Mouse (Mus musculus) stomach, embryonic 16.5 days (tissue): Measurements from ENCODE around the gene Ldb3. TPM values are rescaled to one million over a fixed set of nuclear protein-coding genes. Genes with fewer than 3 reads are reported as not detected.
A peak's percentile ranks its signal among the peaks of the same experiment; 100 is the strongest.

Source experiments
- ATAC-seq: fragments of 200-750 bp; cut with Nextera tagmentation; 2 replicates; pipeline ENCODE4 v1.8.0; 2017; ENCODE audit warnings: moderate number of reproducible peaks, moderate TSS enrichment; ENCODE audit not compliant: insufficient read depth, low FRiP score
- H3K27ac ChIP-seq: fragments of 300-500 bp; sonication (generic); 2 replicates; pipeline ENCODE4 v1.5.1; 2014; ENCODE audit warnings: low read length
- H3K27me3 ChIP-seq: fragments of 300-500 bp; sonication (generic); 2 replicates; pipeline ENCODE4 v1.6.1; 2014; ENCODE audit warnings: low read length, control low read depth, mixed read lengths; ENCODE audit not compliant: control insufficient read depth, insufficient read depth
- H3K36me3 ChIP-seq: fragments of 300-500 bp; sonication (generic); 2 replicates; pipeline ENCODE4 v1.6.1; 2014; ENCODE audit warnings: low read length; ENCODE audit not compliant: control insufficient read depth, insufficient read depth
- H3K4me1 ChIP-seq: fragments of 300-500 bp; sonication (generic); 2 replicates; pipeline ENCODE4 v1.6.1; 2014; ENCODE audit warnings: low read length, control low read depth, mixed read lengths; ENCODE audit not compliant: control insufficient read depth, insufficient read depth
- H3K4me2 ChIP-seq: fragments of 300-500 bp; sonication (generic); 2 replicates; pipeline ENCODE4 v1.6.1; 2014; ENCODE audit warnings: low read depth, low read length, mixed read lengths
- H3K4me3 ChIP-seq: fragments of 300-500 bp; sonication (generic); replicated peaks from 2 replicates; pipeline ENCODE4 v1.5.1; 2014; ENCODE audit warnings: mild to moderate bottlenecking, low read length
- H3K9ac ChIP-seq: fragments of 300-500 bp; sonication (generic); 2 replicates; pipeline ENCODE4 v1.6.1; 2014; ENCODE audit warnings: low read length
- H3K9me3 ChIP-seq: fragments of 300-500 bp; sonication (generic); replicated peaks from 2 replicates; pipeline ENCODE4 v1.6.1; 2016; ENCODE audit warnings: low read length, control low read depth; ENCODE audit not compliant: control insufficient read depth
- WGBS: fragments of 180-500 bp; shearing (Covaris S2); extraction: QIAGEN DNeasy Blood & Tissue Kit; methylation state at CpG from one replicate; pipeline ENCODE4 v1.1.7; 2014; 5-methylcytosine and 5-hydroxymethylcytosine counted together
- polyA plus RNA-seq: library from polyadenylated mRNA; unstranded; fragments of >200 nt; fragmentation: Nextera tagmentation; extraction: Ambion mirVana; gene quantifications from 2 replicates; pipeline ENCODE4 v1.2.1, GENCODE M21; 2015

Gene Ldb3
- polyA plus RNA-seq, 1 experiment from 2014 or later = 30.9 TPM

DNA sequence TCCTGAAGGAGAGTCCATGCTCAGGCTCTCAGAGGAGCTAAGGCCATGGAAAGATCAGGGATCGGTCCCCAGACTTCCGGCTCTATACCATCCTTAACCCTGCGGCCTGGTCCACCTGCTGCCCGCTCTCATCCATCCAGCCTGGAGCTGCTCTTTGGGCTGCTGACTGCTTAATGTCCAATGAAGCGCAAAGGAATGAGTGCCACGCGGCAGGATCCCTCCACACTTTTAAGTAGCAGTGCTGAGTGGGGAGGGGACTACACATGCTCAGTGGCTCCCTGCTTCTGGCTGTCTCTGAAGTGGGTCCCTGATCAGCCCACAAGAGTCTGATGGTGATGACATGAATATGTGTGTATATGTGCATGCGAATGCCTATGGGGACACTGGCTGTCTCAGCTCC, 11.5 kb upstream of the Ldb3 start, which contains the start of gene Opn4:
Gene Opn4, minus strand, starts transcription at position 202 of the 400 bp plus-strand sequence.
- Histone ChIP-seq H3K4me3 (no peak within 1 kb of the TSS), H3K4me2 (no peak within 1 kb of the TSS)
- WGBS = 88% methylated on average over 8 of the region's 8 CpGs

DNA sequence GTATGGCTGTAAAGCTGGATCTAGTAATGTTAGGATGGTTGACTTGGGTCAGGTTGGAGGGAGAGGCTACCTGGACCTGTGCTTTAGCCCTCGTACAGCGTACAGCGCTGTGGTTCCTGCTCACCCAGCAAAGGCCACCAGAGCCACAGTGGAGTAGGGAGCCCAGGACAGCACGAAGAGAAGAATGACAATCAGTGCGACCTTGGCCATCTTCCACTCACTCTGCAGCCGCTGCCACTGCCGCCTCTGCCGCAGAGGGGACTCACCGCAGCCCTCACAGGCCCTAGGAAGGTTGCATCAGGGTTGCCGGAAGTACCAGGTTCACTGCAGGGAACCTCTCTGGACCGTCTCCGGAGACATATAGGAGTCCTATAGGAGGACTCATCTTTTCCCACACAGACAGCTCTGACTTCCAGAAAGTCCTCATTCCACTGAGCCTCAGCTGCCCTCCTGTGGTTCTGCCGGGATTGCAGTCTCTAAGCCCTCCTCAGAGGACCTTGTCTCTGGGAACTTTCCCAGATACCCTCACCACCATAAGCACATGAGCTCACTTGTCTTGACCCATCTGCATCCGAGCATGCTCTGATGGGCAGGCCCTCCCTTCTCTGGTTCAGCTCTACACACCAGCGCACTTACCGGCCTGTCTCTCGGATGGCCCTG, 7.2 kb upstream of the Ldb3 start:
- Histone ChIP-seq H3K27ac (no peak overlapping the region), H3K4me3 (no peak overlapping the region), H3K4me2 (no peak overlapping the region), H3K27me3 (no peaks in the 10 kb centered on the region), H3K4me1 (no peaks in the 10 kb centered on the region; the same call in 1 of the 2 replicates), H3K9me3 (no peaks in the 10 kb centered on the region), H3K36me3 (no peaks in the 10 kb centered on the region), H3K9ac (no peak overlapping the region)
- 75% methylated on average over 17 of the region's 17 CpGs for WGBS
- ATAC-seq = no peak

More for the DNA sequence above, 11.5 kb upstream of the Ldb3 start, which contains the start of gene Opn4:
- H3K27me3 ChIP-seq = no peaks in the 10 kb centered on the region
- no peak within 1 kb of the TSS for H3K27ac ChIP-seq
- H3K4me1 ChIP-seq = no peaks in the 10 kb centered on the region
- no peaks in the 10 kb centered on the region for H3K9me3 ChIP-seq
- no peak within 1 kb of the TSS for H3K9ac ChIP-seq
- no peak for ATAC-seq
- H3K36me3 ChIP-seq = no peaks in the 10 kb centered on the region

DNA sequence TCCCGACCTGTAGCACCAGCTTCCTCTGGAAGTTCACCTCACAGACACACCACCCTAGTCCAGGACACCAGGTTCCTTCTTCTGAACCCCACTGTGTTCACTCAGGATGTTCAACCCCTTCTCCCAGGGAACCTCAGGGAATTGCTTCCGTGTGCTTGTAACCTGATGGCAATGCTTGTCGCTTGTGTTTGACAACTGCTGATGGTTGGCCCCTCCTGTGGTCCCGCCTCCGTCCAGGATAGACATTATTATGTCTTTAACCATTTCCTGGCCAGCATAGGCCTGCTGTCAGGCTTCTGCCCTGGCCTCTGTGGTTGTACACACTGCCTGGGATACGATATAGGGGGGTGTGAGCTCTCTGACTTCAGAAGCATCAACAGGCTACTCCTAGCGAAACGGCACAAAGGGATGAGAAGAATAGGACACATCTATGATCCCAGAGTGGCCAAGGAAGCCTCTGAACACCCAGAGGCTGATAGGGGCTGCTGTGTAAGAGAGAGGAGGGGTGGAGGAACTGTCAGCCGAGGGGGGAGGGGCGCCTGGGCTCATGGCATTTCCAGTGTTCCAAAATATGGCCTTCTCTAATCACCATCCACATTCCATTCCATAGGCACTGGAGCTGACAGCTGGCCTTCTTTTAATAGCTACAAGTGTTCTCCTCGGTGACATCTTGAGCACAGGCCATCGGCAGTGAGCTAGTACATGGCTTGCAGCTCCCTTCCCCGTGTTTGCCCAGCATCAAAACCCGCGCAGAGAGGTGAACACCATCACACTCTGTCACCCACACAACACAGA, 3.5 kb upstream of the Ldb3 start:
- H3K4me1 ChIP-seq = no peaks in the 10 kb centered on the region; the same call in none of the 2 replicates
- no peak overlapping the region for H3K4me2 ChIP-seq
- ATAC-seq = no peak
- no peaks in the 10 kb centered on the region for H3K9me3 ChIP-seq
- H3K4me3 ChIP-seq = no peak overlapping the region
- 53% methylated on average over 15 of the region's 15 CpGs for WGBS
- H3K9ac ChIP-seq = no peak overlapping the region
- no peaks in the 10 kb centered on the region for H3K27me3 ChIP-seq
- H3K36me3 ChIP-seq = no peaks in the 10 kb centered on the region
- no peak overlapping the region for H3K27ac ChIP-seq

DNA sequence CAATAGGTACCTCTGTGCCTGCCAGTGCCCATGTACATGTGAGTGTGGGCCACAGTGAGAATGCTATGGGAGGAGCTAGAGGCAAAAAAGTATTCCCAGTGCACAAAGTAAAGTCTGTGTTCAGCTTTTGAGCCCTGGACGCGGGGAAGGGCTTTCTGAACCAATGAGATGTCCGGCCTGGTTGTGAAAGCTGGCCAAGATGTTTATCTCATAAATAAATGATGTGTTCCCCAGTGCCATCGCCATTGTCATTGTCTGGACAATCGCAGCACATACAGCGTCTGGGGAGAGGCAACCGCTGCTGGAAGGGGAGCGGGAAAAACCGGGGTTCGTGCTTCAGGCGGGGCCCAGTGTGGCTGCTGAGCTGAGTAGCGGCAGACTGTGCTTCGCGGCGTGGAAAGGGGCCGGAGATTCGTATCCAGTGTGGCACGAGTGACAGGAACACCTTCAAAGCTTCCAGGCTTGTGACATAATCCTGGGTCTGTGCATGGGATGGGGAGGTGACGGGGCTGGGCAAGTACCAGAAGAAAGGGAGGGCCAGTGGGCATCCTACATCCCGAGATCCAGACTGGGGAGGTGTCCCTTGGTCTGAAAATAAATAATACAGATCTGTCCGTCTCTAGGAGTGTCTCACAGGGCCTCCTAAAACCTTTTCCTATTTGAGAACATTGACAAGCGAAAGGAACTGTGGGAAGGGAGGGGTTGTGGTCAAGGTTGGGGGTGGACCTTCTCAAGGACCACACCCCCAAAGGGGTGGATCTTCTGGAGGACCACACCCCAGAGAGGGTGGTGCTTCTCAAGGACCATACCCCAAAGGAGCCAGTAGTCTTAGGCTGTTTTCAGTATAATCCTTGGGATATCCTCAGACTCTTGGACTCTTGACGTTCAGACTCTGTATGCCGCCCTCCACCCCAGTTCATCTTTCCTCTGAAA, 2.5 kb upstream of the Ldb3 start:
- Histone ChIP-seq H3K4me2 (no peak overlapping the region), H3K9ac (no peak overlapping the region), H3K27me3 (no peaks in the 10 kb centered on the region), H3K27ac (no peak overlapping the region), H3K4me1 (no peaks in the 10 kb centered on the region; the same call in none of the 2 replicates), H3K36me3 (no peaks in the 10 kb centered on the region), H3K4me3 (no peak overlapping the region), H3K9me3 (no peaks in the 10 kb centered on the region)
- ATAC-seq = no peak
- WGBS = 61% methylated on average over 24 of the region's 24 CpGs

DNA sequence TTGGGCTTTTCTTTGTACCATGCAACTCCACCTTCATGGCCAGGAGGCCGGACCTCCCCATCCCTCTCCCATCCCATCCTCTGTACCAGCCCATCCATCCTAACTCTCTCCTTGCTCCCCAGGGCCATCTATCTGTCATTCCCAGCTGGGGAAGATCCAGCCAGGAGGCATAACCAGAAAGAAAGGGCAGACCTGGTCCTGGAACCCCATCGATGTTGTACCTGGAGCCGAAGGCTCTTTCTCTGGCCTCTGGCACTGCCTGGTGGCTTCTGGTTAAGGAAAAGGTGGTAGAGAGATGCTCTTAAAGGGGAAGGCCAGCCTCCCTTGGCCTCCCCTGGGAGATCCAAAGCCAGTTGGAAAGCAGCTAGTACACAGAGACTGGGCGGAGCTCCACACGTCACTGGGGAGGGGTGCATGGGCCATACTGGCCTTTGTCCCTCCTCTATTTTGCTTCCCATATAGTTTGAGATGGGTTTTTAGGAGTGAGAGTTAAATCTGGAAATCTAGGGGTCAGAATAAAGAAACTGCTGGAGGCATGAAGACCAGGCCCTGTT, 1.6 kb upstream of the Ldb3 start:
- Histone ChIP-seq H3K4me3 (no peak overlapping the region), H3K9me3 (no peaks in the 10 kb centered on the region), H3K4me2 (no peak overlapping the region), H3K4me1 (no peaks in the 10 kb centered on the region; the same call in none of the 2 replicates), H3K27ac (no peak overlapping the region), H3K9ac (no peak overlapping the region), H3K36me3 (no peaks in the 10 kb centered on the region), H3K27me3 (no peaks in the 10 kb centered on the region)
- no peak for ATAC-seq
- 84% methylated on average over 5 of the region's 5 CpGs for WGBS

DNA sequence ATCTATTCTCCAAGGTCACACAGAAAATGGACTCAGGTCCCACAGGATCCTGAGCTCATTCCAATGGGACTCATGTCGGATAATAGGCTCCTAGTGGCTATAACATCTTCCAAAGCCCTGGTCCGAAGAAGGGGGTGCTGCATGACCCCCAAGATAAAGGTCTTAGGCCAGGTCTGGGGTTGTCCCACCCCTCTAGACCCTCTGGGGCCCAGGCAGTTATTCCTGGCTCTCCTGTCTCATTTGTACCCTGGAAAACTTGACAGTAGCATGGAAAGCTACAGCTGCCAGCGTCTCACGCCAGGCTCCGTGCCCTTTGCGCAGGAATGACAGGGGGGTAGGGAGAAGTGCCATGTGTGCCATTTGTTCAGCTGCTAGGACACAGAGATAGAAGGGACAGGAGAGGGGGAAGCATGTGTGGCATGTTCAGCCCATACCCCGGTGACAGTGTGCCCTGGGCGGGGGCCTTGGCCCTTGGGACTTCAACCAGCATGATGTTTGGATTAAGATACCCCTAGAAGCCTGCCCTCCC, 767 bp upstream of the Ldb3 start:
- Histone ChIP-seq H3K4me1 (no peaks in the 10 kb centered on the region; the same call in none of the 2 replicates), H3K27ac (no peak overlapping the region), H3K9ac (no peak overlapping the region), H3K36me3 (no peaks in the 10 kb centered on the region), H3K4me3 (no peak overlapping the region), H3K4me2 (no peak overlapping the region), H3K9me3 (no peaks in the 10 kb centered on the region), H3K27me3 (no peaks in the 10 kb centered on the region)
- no peak for ATAC-seq
- WGBS = 85% methylated on average over 8 of the region's 8 CpGs

DNA sequence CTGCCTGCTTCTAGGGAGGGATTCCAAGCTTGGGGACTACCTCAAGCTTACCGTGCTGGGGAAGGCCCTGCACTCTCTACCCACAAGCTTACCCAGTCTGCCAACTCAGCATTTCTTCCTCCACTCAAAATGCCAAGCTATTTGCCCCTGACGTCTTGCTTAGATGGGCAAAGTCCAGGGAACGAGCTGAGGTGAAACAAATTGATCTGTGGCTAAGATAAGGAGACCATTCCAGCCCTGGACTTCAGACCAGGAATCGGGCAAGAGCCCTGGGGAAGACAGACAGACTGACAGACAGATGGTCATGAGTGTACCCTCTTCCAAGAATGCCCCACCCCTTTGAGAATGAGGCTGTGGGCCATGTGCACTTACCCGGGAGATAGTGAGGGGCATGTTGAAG, 477 bp downstream of the Ldb3 start:
- Histone ChIP-seq H3K27ac (0 out of 2 replicates have a peak overlapping the region, but pooled peaks have one; percentile 15), H3K4me2 (peak overlapping the region; percentile 16), H3K9ac (peak overlapping the region; percentile 26; the same call in 1 of the 2 replicates), H3K9me3 (no peaks in the 10 kb centered on the region), H3K4me3 (no peak overlapping the region), H3K27me3 (no peaks in the 10 kb centered on the region), H3K4me1 (no peaks in the 10 kb centered on the region; the same call in none of the 2 replicates), H3K36me3 (no peaks in the 10 kb centered on the region)
- no peak for ATAC-seq
- WGBS = 54% methylated on average over 5 of the region's 5 CpGs

DNA sequence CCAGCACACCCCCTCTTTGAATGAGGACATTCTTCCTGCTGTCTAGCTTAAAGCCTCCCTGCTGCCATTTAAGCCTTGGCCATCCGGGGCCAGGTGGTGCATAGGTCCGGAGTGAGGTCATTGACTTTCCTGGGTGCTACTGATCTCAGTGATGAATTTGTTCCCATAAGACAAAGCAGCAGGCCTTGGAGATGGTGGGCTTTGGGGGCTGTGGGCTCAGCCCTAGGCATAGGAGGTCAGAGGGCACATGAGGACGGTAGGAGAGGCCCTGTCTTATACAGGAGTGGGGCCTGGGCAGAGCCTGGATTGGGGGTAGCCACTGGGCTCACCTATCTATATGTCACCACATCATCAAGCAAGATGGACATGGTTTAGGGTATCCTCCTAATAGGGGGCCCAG, 1.6 kb downstream of the Ldb3 start:
- no peaks in the 10 kb centered on the region for H3K27me3 ChIP-seq
- no peaks in the 10 kb centered on the region for H3K36me3 ChIP-seq
- no peak for ATAC-seq
- H3K27ac ChIP-seq = no peak overlapping the region
- H3K9ac ChIP-seq = no peak overlapping the region
- WGBS = 76% methylated on average over 3 of the region's 3 CpGs
- no peak overlapping the region for H3K4me2 ChIP-seq
- H3K4me3 ChIP-seq = no peak overlapping the region
- H3K9me3 ChIP-seq = no peaks in the 10 kb centered on the region
- no peaks in the 10 kb centered on the region; the same call in none of the 2 replicates for H3K4me1 ChIP-seq
